Mouse (Mus musculus) intestine, embryonic 16.5 days (tissue): ENCODE measurements at regions not wholly inside any gene's neighbourhood (a gene's known extent, or its start where the extent isn't known, plus 50 kb on each side); places are given as distances from the start of the nearest gene placed in this dataset.

Experiments
- ATAC-seq: fragments of 200-750 bp; cut with Nextera tagmentation; 2 replicates; pipeline ENCODE4 v1.8.0; 2017; ENCODE audit warnings: moderate TSS enrichment, moderate library complexity
- H3K27ac ChIP-seq: fragments of 300-500 bp; sonication (generic); 2 replicates; pipeline ENCODE4 v1.5.1; 2014; ENCODE audit warnings: mild to moderate bottlenecking, low read length
- H3K27me3 ChIP-seq: fragments of 300-500 bp; sonication (generic); replicated peaks from 2 replicates; pipeline ENCODE4 v1.6.1; 2014; ENCODE audit warnings: low read length, control low read depth, mixed read lengths; ENCODE audit not compliant: control insufficient read depth, insufficient read depth
- H3K36me3 ChIP-seq: fragments of 300-500 bp; sonication (generic); 2 replicates; pipeline ENCODE4 v1.6.1; 2014; ENCODE audit warnings: low read length, control low read depth; ENCODE audit not compliant: control insufficient read depth, insufficient read depth
- H3K4me1 ChIP-seq: fragments of 300-500 bp; sonication (generic); 2 replicates; pipeline ENCODE4 v1.6.1; 2014; ENCODE audit warnings: low read length, control low read depth, mixed read lengths; ENCODE audit not compliant: control insufficient read depth, insufficient read depth
- H3K4me2 ChIP-seq: fragments of 300-500 bp; sonication (generic); 2 replicates; pipeline ENCODE4 v1.6.1; 2014; ENCODE audit warnings: low read depth, low read length, control low read depth
- H3K4me3 ChIP-seq: fragments of 300-500 bp; sonication (generic); 2 replicates; pipeline ENCODE4 v1.5.1; 2014; ENCODE audit warnings: mild to moderate bottlenecking, low read length
- H3K9ac ChIP-seq: fragments of 300-500 bp; sonication (generic); 2 replicates; pipeline ENCODE4 v1.6.1; 2014; ENCODE audit warnings: low read depth, low read length
- H3K9me3 ChIP-seq: fragments of 300-500 bp; sonication (generic); 2 replicates; pipeline ENCODE4 v1.6.1; 2016; ENCODE audit warnings: low read length, control low read depth; ENCODE audit not compliant: control insufficient read depth
- WGBS: fragments of 180-500 bp; shearing (Covaris S2); extraction: QIAGEN DNeasy Blood & Tissue Kit; methylation state at CpG from one replicate; pipeline ENCODE4 v1.1.7; 2014; 5-methylcytosine and 5-hydroxymethylcytosine counted together

DNA sequence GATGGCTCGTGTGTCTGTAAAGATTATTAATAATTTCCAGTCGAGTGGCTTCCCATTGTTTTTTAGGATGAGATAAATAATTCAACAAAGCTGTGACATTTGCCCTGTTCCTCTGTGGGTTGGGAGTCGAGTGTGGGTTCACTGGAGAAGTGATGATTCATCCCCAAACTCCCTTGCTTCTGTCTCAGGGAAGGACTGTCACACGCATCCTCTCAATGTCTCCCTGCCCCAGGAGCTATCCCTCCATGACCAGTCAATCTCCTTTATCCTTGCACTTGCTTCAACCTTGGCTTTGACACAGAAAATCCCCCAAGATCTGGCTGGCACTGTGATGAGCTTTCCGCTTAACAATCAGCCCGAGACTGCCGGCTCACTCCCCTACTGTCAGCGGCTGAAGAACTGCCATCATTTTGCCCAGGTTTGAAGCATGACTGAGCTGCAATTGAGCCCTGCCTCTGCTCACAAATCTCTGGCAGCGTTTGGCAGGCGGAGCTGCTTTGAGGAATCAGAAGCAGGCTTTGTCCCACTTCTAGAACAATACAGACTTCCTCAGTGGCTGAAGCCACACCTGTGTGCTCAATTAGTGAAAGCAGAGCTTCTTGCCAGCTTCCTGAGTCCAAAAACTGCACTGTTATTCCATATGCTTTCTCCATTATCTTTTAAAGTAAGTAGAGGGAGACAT is 293.6 kb upstream of the Tgfbr2 start:
- ATAC-seq: no peak
- Histone ChIP-seq H3K27ac (no peak overlapping the region), H3K9ac (no peak overlapping the region), H3K4me1 (no peaks in the 10 kb centered on the region), H3K27me3 (no peaks in the 10 kb centered on the region), H3K4me2 (no peak overlapping the region), H3K4me3 (no peak overlapping the region), H3K36me3 (no peaks in the 10 kb centered on the region), H3K9me3 (no peaks in the 10 kb centered on the region)
- WGBS: 51% methylated on average over 10 of the region's 10 CpGs

DNA sequence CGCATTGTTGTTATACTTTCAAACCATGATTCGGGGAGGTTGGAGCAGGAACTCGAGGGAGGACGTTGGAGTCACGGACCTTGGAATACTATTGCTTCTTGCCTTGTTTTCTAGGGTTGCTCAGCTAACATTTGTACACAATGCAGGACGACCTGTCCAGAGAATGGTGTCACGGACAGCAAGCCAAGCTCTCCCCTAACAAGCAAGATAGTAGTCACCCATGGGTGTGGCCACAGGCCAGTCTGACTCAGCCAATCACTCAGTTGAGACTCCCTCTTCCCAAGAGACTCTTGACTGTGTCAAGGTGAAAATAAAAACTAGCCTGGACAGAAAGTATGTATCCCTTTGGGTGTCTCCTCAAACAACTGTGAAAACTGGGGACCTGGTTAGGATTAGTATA is 291.2 kb upstream of the Tgfbr2 start:
- H3K4me1 ChIP-seq: no peaks in the 10 kb centered on the region
- ATAC-seq: no peak
- H3K27me3 ChIP-seq: no peaks in the 10 kb centered on the region
- WGBS: 83% methylated on average over 7 of the region's 7 CpGs
- no peak overlapping the region for H3K4me2 ChIP-seq
- no peak overlapping the region for H3K4me3 ChIP-seq
- no peak overlapping the region for H3K27ac ChIP-seq
- no peak overlapping the region for H3K9ac ChIP-seq
- no peaks in the 10 kb centered on the region; the same call in 1 of the 2 replicates for H3K9me3 ChIP-seq
- H3K36me3 ChIP-seq: no peaks in the 10 kb centered on the region

DNA sequence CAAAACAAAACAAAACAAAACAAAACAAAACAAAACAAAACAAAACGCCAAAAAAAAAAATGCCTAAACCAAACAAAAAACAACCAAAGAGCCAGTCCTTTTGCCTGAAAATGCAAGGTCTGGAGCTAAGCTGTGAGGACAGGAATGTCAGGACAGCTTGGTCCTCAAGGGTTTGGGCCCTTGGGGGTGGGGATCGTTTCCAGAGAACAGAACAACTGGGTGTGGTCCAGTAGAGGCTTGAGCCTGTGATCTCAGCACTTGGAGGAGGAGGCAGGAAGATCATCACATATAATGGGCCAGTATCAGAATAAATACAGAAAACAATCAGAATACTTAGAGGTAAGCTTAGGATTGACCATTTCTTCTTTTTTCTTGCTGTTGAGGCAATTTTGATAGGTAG is 289.5 kb upstream of the Tgfbr2 start:
- Histone ChIP-seq H3K27ac (no peak overlapping the region), H3K9me3 (no peaks in the 10 kb centered on the region; the same call in 1 of the 2 replicates), H3K9ac (no peak overlapping the region), H3K4me3 (no peak overlapping the region), H3K4me2 (no peak overlapping the region), H3K36me3 (no peaks in the 10 kb centered on the region), H3K4me1 (no peaks in the 10 kb centered on the region), H3K27me3 (no peaks in the 10 kb centered on the region)
- WGBS: 46% methylated on average over 2 of the region's 2 CpGs
- ATAC-seq: no peak

DNA sequence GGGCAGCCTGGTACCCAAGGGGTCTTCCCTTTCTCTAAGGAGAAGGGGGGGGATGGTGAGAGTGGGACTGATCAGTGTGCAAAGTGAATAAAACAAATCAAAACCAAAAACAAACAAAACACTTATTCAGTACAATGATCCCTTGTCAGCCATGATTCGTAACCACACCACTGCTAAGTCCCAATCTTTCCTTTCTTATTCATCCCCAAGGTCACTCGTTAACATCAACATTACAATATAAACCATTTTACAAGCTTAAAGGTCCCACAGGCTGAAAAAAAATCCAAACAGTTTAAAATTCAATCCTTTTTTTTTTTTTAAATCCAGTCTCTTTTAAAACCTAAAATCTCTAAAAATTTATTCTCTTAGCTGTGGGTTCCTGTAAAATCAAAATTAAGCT is 287.1 kb upstream of the Tgfbr2 start:
- H3K36me3 ChIP-seq: no peaks in the 10 kb centered on the region
- H3K4me1 ChIP-seq: no peaks in the 10 kb centered on the region
- no peak overlapping the region for H3K4me2 ChIP-seq
- ATAC-seq: no peak
- 84% methylated on average over 2 of the region's 2 CpGs for WGBS
- no peaks in the 10 kb centered on the region; the same call in 1 of the 2 replicates for H3K9me3 ChIP-seq
- no peak overlapping the region for H3K4me3 ChIP-seq
- H3K9ac ChIP-seq: no peak overlapping the region
- H3K27me3 ChIP-seq: no peaks in the 10 kb centered on the region
- no peak overlapping the region for H3K27ac ChIP-seq

DNA sequence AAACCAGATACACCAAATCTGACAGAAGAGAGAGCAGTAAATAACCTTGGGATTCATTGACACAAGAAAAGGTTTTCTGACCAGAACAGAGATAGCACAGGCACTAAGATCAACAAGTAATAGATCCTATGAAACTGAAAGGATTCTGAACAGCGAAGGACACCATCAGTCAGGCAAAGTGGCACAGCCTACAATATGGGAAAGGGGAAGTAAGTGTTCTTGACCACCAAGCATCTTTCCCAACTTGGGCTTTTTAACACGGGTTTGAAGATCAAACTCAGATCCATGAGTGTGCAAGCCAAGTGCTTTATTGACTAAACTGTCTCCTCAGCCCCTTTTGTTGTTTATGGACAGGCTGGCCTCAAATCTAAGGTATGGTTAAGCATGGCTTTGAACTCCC is 284.9 kb upstream of the Tgfbr2 start:
- Histone ChIP-seq H3K36me3 (no peaks in the 10 kb centered on the region), H3K27ac (no peak overlapping the region), H3K27me3 (no peaks in the 10 kb centered on the region), H3K4me1 (no peaks in the 10 kb centered on the region), H3K4me2 (no peak overlapping the region), H3K9ac (no peak overlapping the region), H3K9me3 (no peaks in the 10 kb centered on the region; the same call in 1 of the 2 replicates), H3K4me3 (no peak overlapping the region)
- no peak for ATAC-seq
- WGBS: 66% methylated on average over 2 of the region's 2 CpGs

DNA sequence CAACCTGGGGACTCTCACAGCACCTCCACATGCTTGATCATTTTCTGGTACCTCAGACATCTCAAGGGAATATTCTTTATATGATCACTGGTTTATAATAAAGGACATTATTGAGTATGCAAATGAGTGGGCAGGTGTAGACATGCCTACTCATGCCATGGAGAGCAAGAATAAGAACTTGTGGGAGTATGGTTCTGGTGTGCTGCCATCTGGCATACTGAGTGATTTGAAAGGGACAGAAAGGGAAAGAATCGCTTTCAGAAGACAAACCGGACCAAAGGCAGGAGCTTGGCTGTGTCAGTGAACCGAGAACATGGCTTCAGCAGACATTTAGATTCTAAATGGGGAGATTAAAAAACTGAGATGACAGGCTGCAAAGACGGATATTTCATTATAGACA is 276.9 kb upstream of the Tgfbr2 start:
- no peak overlapping the region for H3K4me3 ChIP-seq
- no peak overlapping the region for H3K27ac ChIP-seq
- H3K4me1 ChIP-seq: no peaks in the 10 kb centered on the region
- H3K9ac ChIP-seq: no peak overlapping the region
- H3K4me2 ChIP-seq: no peak overlapping the region
- no peak for ATAC-seq
- no peaks in the 10 kb centered on the region for H3K27me3 ChIP-seq
- H3K9me3 ChIP-seq: no peaks in the 10 kb centered on the region
- no peaks in the 10 kb centered on the region for H3K36me3 ChIP-seq
- 83% methylated on average over 4 of the region's 4 CpGs for WGBS

DNA sequence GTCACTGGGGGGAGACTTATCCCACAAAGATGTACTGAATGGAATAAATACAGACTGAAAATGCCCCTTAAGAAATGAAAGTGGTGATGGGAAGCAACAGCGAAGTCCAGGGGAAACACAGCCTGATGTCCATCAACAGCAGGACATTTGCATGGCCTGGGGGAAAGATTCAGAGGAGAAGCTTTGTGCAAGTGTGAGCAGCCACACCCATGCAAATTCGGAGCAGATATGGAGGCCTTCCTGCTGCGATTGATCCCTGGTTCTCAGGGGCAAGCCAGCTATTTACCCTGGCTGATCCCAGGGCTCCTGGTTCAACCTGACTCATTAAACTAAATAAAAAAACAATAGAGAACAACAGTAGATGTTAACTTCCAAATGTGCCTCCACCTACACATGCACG is 275.7 kb upstream of the Tgfbr2 start:
- Histone ChIP-seq H3K27me3 (no peaks in the 10 kb centered on the region), H3K9ac (no peak overlapping the region), H3K36me3 (no peaks in the 10 kb centered on the region), H3K4me1 (no peaks in the 10 kb centered on the region), H3K4me2 (no peak overlapping the region), H3K27ac (no peak overlapping the region), H3K9me3 (no peaks in the 10 kb centered on the region), H3K4me3 (no peak overlapping the region)
- no peak for ATAC-seq
- 81% methylated on average over 4 of the region's 4 CpGs for WGBS

DNA sequence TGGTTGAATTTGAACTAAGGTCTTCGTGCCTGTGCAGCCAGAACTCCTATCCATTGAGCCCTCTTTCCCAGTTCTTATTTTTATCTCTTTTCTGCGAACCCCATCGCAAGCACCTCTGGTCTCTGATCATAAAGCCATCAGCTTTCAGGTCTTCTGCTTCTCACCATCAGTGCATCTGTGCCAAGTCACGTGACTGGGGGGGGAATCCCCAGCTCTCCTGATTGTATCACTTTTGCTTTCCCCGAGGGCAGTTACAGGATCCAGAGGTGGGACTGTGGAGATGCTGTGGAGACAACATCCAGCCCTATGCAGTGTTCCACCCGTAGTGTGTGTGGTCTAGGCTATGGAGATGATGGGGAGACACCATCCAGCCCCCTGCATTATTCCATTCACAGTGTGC is 272.6 kb upstream of the Tgfbr2 start:
- H3K9ac ChIP-seq: no peak overlapping the region
- 81% methylated on average over 6 of the region's 6 CpGs for WGBS
- no peak for ATAC-seq
- H3K4me1 ChIP-seq: no peaks in the 10 kb centered on the region
- H3K36me3 ChIP-seq: no peaks in the 10 kb centered on the region
- H3K27ac ChIP-seq: no peak overlapping the region
- no peak overlapping the region for H3K4me2 ChIP-seq
- no peaks in the 10 kb centered on the region for H3K9me3 ChIP-seq
- no peaks in the 10 kb centered on the region for H3K27me3 ChIP-seq
- no peak overlapping the region for H3K4me3 ChIP-seq

DNA sequence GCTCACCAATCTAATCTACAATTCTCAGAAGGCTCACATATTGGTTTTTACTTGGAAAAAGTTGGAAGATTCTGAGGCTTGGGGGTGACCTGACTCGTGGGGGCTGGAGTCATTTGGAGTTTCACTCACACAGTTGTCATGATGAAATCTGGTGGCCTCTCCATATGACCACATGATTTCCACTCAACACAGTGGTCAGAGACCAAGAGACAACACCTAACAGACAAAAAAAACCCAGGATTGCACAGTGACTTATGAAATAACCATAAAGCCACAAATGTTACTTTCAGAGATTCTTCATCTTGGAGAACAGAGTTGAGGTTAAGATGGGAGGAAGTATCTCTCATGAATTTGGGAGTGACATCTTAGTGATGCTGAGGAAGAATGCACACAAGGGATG is 263.4 kb upstream of the Tgfbr2 start:
- no peak overlapping the region for H3K27ac ChIP-seq
- no peaks in the 10 kb centered on the region for H3K9me3 ChIP-seq
- no peak overlapping the region for H3K4me2 ChIP-seq
- H3K4me3 ChIP-seq: no peak overlapping the region
- H3K4me1 ChIP-seq: no peaks in the 10 kb centered on the region
- H3K9ac ChIP-seq: no peak overlapping the region
- ATAC-seq: no peak
- 79% methylated on average over 1 of the region's 1 CpGs for WGBS
- H3K36me3 ChIP-seq: no peaks in the 10 kb centered on the region
- no peaks in the 10 kb centered on the region for H3K27me3 ChIP-seq

DNA sequence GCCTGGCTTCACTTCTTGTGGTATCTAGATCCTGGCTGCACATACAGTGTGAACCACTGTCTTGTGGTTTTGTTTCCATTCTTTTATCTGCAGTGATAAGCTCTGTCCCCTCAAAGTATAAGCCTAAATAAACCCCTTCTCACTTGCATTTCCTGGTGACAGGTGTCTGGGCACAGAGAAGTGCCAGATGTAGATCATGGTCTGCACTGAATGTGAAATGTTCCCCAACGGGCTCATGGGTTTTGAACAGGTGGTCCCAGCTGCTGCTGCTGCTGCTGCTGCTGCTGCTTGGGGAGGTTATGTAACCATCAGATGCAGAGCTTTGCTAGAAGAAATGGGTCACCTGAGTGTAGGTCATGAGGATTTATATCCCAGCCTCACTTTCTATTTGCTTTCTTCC is 259.3 kb upstream of the Tgfbr2 start:
- Histone ChIP-seq H3K27me3 (no peaks in the 10 kb centered on the region), H3K36me3 (no peaks in the 10 kb centered on the region), H3K4me1 (no peaks in the 10 kb centered on the region), H3K9me3 (no peaks in the 10 kb centered on the region), H3K27ac (no peak overlapping the region), H3K4me3 (no peak overlapping the region), H3K4me2 (no peak overlapping the region), H3K9ac (no peak overlapping the region)
- no peak for ATAC-seq
- 73% methylated on average over 1 of the region's 1 CpGs for WGBS
